Mouse (Mus musculus): ENCODE results near the gene Trim12a.

DNA sequence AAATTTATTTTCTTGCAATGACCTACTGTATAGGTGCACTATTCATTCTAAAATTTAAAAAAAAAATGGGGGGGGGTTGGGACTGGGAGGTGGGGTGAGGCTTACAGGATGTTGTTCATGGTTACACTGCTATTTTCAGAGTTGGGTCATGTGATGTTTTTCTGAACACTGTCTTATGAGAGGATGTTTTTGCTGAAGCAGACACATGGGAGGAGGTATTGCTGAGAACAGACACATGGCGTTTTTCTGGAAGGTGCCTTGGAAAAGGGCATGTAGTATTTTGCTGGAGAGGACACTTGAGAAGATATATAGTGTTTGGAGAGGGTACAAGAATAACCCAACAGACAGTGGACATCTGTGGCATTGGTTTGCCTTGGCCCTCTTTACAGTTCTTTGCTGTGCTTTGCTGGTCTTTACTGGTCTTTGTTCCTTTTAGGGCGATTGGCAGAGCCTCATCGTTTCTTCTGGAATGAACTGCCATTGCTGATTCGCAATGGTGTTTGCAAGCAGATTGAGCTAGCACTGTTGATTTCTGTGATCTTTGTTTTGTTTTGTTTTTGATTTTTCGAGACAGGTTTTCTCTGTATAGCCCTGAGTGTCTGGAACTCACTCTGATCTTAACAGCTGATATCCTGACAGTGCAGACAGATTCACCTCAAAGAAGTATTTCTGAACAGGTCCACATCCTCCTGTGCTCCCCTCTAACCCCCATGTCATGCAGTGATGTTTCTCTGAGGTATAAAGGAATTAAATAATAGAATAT is 23.4 kb downstream of the Trim12a start:
- no peak for TF ChIP-seq POLR2A (IDR thresholded peaks at IDR 0.05; ENCODE audit: low read depth, low read length)
- TF ChIP-seq CTCF (IDR thresholded peaks at IDR 0.05; ENCODE audit: extremely low read depth, insufficient read length, insufficient replicate concordance, low read depth, low read length) = no peak
